Mouse (Mus musculus): Measurements from ENCODE around the gene Ppp2r5a.

GRCm38 (mm10) chr1:191303736-191304135, 99.3 kb downstream of the Ppp2r5a start:
- TF ChIP-seq CTCF (IDR thresholded peaks at IDR 0.05; ENCODE audit: low read depth, low read length): no peak
- no peak for TF ChIP-seq POLR2A (IDR thresholded peaks at IDR 0.05; ENCODE audit: insufficient read depth, low read length)
